Mouse (Mus musculus) spleen, adult 2 months (tissue): ENCODE results near the gene Prm2.

ENCODE experiments used
- CTCF ChIP-seq: fragments of 200-500 bp; IDR thresholded peaks from 2 replicates; pipeline ENCODE4 v1.5.1; 2011; ENCODE audit warnings: mild to moderate bottlenecking, inconsistent platforms; ENCODE audit not compliant: insufficient read depth, insufficient read length, insufficient replicate concordance; ENCODE audit errors: extremely low read depth
- POLR2A ChIP-seq: fragments of 200-500 bp; IDR thresholded peaks from 2 replicates; pipeline ENCODE4 v1.6.1; 2011; ENCODE audit warnings: low read depth, low read length, inconsistent platforms

DNA sequence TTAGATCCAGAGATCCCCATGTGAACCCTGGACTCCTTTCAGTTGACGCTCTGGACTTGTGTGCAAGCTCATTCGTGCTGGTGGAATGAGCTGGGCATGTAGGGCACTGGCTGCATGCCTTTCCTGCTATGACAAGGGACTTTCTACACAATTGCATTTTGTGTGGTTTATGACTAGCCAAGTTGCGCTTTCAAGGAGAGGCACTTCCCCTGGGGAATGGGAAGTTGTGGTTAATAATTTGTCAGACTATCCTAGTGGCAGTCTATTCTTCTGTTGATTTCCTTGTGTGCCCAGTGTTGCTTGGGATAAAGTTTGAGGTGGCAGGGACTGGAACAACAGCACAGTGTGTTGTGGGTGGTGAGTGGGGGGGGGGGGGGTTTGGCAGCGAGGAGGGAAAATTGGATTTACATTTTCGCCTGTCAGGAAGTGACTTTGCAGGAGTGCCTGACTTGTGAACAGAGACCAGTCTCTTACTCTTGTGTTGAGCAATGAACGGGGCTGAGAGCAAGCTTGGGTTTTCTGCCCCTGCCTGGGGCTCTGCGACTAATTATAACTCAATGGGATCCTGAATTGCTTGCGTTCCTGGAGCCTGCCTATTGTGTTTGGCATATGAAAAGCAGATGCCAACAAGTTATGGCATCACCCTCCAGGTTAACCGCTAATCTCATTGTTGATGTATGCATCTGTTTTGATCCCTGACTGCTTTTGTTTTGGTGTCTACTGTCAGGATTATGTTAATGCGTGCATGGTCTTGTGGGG lies 42.7 kb upstream of the Prm2 start:
- TF ChIP-seq POLR2A (no peak), CTCF (no peak)
